Mouse (Mus musculus) kidney, adult 2 months (tissue): ENCODE results near the gene Mab21l3. TPM values are rescaled to one million over a fixed set of nuclear protein-coding genes. Genes with fewer than 3 reads are reported as not detected.

Experiments
- DNase-seq: peaks from one replicate; pipeline ENCODE4 v3.0.0; 2021
- H3K27ac ChIP-seq: fragments of 200-500 bp; 2 replicates; pipeline ENCODE4 v1.5.1; 2012; ENCODE audit warnings: low read depth, low read length, control low read depth, inconsistent platforms; ENCODE audit not compliant: insufficient read depth
- H3K27me3 ChIP-seq: fragments of 200-500 bp; replicated peaks from 2 replicates; pipeline ENCODE4 v1.6.1; 2012; ENCODE audit warnings: mild to moderate bottlenecking, moderate library complexity, low read length, inconsistent platforms; ENCODE audit not compliant: control insufficient read depth, insufficient read depth
- H3K36me3 ChIP-seq: fragments of 200-500 bp; 2 replicates; pipeline ENCODE4 v1.6.1; 2012; ENCODE audit warnings: mild to moderate bottlenecking, moderate library complexity, low read length, inconsistent platforms; ENCODE audit not compliant: control insufficient read depth, insufficient read depth
- H3K4me1 ChIP-seq: fragments of 200-500 bp; 2 replicates; pipeline ENCODE4 v1.6.1; 2011; ENCODE audit warnings: low read length; ENCODE audit not compliant: control insufficient read depth, insufficient read depth
- H3K4me3 ChIP-seq: fragments of 200-500 bp; 2 replicates; pipeline ENCODE4 v1.5.1; 2011; ENCODE audit warnings: mild to moderate bottlenecking, low read depth, low read length, control low read depth; ENCODE audit not compliant: insufficient read depth
- CTCF ChIP-seq: fragments of 200-500 bp; conservative IDR thresholded peaks from 2 replicates; pipeline ENCODE4 v1.5.1; 2011; ENCODE audit warnings: low read depth, mild to moderate bottlenecking, control low read depth, low read length, moderate library complexity, mixed read lengths; ENCODE audit not compliant: insufficient read depth, insufficient read length
- POLR2A ChIP-seq: fragments of 200-500 bp; IDR thresholded peaks from one replicate; pipeline ENCODE4 v1.6.1; 2011; ENCODE audit warnings: low read depth, low read length, control low read depth
- WGBS: fragments of 180-500 bp; shearing (Covaris S2); methylation state at CpG from one replicate; pipeline ENCODE4 v1.1.7; 2018; 5-methylcytosine and 5-hydroxymethylcytosine counted together
- polyA plus RNA-seq: library from polyadenylated mRNA; depleted of rRNA; stranded (reverse); fragments of >200 nt; gene quantifications from 2 replicates; pipeline ENCODE4 v1.2.3, GENCODE M21; 2012; rRNA removed

Gene Mab21l3
- polyA plus RNA-seq, 1 experiment = 1.8 TPM

GRCm38 (mm10) chr3:101775732-101776131 is 73.0 kb downstream of the Mab21l3 start:
- WGBS = 90% methylated on average over 8 of the region's 8 CpGs
- Histone ChIP-seq H3K4me3 (no peak overlapping the region), H3K27me3 (no peaks in the 10 kb centered on the region), H3K4me1 (no peaks in the 10 kb centered on the region), H3K27ac (no peak overlapping the region), H3K36me3 (no peaks in the 10 kb centered on the region)
- no peak for DNase-seq
- TF ChIP-seq CTCF (no peak), POLR2A (no peak)

GRCm38 (mm10) chr3:101770540-101770939 is 78.2 kb downstream of the Mab21l3 start:
- TF ChIP-seq CTCF = no peak
- TF ChIP-seq POLR2A = no peak
- DNase-seq = no peak
- WGBS = 82% methylated on average over 3 of the region's 3 CpGs
- H3K4me1 ChIP-seq = no peaks in the 10 kb centered on the region
- no peak overlapping the region for H3K27ac ChIP-seq
- H3K36me3 ChIP-seq = no peaks in the 10 kb centered on the region
- no peaks in the 10 kb centered on the region for H3K27me3 ChIP-seq
- no peak overlapping the region for H3K4me3 ChIP-seq

- no peaks in the 10 kb centered on the region for H3K36me3 ChIP-seq
- TF ChIP-seq POLR2A (no peak), CTCF (no peak)
- no peak overlapping the region for H3K4me3 ChIP-seq
- no peak for DNase-seq
- H3K4me1 ChIP-seq = no peaks in the 10 kb centered on the region
- no peak overlapping the region for H3K27ac ChIP-seq
- H3K27me3 ChIP-seq = no peaks in the 10 kb centered on the region
These were observed 85.2 kb downstream of the Mab21l3 start for GRCm38 (mm10) chr3:101763566-101763965.

Other genes starting within 250 kb of the Mab21l3 start
- 2,267 and 2,428 TPM in 2 replicates for gene Atp1a1, start 244.3 kb downstream of the Mab21l3 start, polyA plus RNA-seq
- 2.4 and 2.7 TPM in 2 replicates for gene Slc22a15, start 75.5 kb upstream of the Mab21l3 start, polyA plus RNA-seq
- not detected in 2 replicates for gene Nhlh2, start 161.1 kb upstream of the Mab21l3 start, polyA plus RNA-seq
- 0.38 and 2.1 TPM in 2 replicates for gene Casq2, start 237.5 kb upstream of the Mab21l3 start, polyA plus RNA-seq